Mouse (Mus musculus): Measurements from ENCODE around the gene Itga11.

DNA sequence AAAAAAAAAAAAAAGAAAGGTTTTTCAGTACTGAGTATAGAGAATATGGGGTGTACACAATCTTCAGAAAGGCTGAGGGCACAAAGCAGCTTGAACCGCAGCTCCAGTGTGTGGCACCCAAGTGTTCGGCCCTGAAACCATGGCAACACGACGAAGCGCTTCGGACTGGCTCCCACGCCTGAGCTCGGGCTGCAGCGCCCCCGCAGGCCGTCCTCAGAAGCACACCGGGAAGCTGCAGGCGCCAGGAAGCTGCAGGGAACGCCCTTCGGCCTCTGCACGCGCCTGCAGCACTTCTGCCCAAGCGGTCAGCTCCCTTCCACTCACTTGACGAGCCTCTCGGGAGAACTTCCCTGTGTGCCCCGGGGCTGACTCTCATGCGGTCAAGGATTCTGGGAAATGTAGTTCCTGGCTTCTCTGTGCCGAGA is 151.0 kb downstream of the Itga11 start:
- peak; percentile 95 for TF ChIP-seq EP300 (IDR thresholded peaks at IDR 0.05; ENCODE audit: insufficient read depth, low read depth, low read length)
- peak; percentile 88 for TF ChIP-seq CTCF (IDR thresholded peaks at IDR 0.05; ENCODE audit: low read depth, low read length)
